Mouse (Mus musculus) right cerebral cortex, postnatal 25 days (tissue): ENCODE data around the gene Braf.

Source experiments
- DNase-seq: peaks from one replicate; pipeline ENCODE4 v3.0.0; 2022

The Braf gene

DNA sequence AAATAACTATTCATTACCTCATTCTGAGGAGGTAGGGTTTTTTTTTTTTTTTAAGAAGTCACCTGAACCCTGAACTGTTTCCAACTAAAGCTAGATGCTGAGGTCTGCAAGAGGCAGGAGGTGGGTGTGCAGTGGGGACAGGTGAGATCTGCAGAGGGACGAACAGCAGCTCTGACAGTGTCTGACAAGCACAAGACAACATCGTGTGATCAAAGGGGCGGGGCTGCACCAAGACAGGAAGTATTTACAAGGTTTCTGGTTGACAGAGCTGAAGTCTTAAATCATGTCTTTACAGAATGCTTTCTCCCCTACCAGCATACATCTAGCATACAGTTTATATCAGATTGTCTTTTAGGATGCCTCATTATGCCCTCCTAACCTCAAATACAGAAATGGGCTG lies 118.4 kb downstream of the Braf start:
- DNase-seq, result no peak

DNA sequence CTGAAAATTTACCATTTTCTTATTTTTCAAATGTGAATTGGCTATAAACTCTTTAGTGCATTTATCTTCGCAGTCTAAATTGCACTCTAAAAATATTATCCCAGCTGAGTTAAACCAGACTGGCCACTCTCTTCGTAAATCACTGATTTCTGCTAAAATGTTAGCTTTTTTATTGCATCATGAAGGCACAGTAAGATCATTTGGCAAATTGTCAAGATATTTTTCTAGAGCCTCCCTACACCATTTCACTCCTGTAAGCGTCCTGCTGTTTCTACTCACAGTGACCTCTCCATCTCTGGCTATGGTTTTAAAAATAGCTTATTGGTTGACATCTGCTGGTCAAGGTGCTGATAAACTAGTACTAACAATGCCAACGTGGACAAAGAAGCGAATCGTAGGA lies 119.2 kb downstream of the Braf start:
- no peak for DNase-seq

GRCm38 (mm10) chr6:39604565-39604964 lies 120.7 kb downstream of the Braf start:
- DNase-seq, result no peak

DNA sequence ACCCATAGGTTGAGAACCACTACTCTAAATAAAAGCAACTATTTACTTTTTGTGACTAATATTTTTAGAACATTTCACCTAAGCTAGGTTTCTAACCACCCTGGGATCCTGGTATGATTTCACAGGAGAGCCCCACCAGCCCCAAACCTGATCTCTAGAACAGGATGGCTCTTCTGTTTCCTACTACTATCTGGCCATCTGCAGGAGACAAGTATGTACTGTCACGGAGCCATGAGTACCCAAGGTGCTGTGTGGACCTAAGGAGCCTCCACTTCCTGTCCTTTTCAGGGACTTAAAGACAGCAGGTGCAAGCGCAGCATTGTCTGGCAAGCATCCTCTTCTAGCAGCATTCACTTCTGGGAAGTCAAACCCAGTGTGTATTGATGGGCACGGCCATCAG lies 123.4 kb downstream of the Braf start:
- DNase-seq, result no peak

GRCm38 (mm10) chr6:39600851-39601250 lies 124.4 kb downstream of the Braf start:
- DNase-seq, result no peak

DNA sequence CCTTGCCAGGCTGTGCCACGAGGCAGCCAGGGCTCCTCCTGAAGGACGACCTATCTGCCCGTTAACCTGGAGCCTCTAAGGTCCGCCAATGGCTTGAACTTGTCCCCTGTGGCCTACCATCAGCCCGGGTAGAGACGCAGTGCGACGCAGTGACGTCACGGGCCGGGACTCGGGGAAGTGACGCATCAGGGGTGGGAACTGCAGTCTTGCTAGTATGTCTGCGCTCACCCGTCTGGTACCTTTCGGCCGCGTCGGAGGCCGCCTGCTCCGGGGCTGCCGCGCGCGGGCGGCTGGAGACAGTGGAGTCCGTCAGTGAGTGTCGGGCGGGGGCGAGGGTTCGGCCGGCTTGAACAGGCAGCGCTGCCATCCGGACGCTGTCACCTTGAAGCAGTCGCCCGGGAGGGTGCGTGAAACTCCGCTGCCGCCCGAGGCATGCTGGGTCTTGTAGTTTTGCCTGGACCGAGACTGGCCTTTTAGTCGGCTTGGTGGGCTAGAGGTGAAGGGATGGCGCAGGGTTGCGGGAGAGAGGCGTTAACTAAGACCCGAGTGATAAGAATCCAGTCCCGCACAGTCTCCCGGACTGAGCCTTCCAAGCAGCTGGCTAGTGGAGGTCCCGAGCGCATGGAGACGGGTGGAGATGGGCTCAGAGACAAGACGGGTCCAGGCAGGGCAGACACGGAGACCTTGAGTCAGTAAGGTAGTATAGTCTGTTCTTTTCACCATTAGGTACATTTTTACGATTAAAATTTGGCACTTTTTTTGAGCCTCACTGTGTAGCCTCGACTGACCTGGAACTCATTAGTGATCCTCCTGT lies 132.7 kb downstream of the Braf start, which contains the start of gene Ndufb2:
Gene Ndufb2 (plus strand): TSS at position 174 of the 814 bp plus-strand sequence.
- peak; percentile 95 for DNase-seq

DNA sequence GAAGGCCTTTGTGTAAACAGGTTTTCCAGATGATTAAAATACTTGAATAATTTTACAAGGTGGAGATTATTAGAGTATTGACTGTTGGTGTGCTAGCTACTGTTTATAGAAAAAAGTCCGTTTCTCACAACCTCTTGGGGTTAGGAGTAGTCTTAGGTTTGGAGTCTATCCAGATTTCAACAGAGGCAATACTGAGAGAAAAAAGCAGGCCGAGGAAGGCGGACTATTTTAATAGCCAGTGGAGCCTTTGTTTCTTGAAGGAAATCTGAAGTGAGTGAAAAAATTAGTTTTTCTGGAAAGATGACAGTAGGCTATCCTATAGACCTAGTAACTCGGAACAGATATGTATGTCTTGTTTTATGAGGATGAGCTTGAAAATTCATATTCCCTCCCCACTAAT lies 133.8 kb downstream of the Braf start:
- no peak for DNase-seq

DNA sequence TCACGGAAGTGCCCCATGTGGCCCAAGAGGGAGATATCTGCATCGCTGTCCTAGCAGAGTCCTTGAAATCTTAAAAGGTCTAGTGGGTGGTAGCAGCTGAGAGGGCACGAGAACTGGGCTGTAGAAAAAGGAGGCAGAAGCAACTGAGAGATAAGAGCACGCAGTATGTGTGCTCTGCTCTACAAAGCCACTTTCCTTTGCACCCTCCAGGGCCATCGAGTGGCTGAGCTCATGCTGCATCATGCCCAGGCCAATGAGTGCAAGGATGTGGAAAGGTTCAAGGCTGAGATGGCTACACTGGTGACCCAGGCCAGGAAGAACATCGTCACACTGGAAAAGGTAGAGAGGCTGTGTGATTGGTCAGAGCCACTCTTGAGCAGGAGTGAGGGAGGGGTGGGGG lies 139.7 kb downstream of the Braf start, which contains the start of gene Gm42420:
Gene Gm42420 (plus strand): TSS at position 237 of the 400 bp plus-strand sequence.
- no peak for DNase-seq

GRCm38 (mm10) chr6:39581087-39581784 lies 144.0 kb downstream of the Braf start:
- DNase-seq, result no peak

DNA sequence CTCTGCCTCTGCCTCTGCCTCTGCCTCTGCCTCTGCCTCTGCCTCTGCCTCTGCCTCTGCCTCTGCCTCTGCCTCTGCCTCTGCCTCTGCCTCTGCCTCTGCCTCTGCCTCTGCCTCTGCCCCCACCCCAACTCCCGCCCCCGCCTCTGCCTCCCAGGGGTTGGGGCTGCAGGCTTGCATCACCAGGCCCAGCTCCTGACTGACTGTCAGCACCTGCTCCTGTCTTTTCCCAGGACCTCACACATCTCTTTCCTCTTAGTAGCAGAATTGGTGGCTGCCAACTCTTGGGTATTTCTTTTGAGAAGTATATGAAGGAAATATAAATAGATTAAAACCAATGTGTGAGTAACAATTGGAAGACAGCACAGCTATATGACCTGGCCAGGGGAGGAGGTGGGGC lies 144.7 kb downstream of the Braf start:
- DNase-seq, result no peak

- DNase-seq, result no peak
These were observed 145.7 kb downstream of the Braf start for GRCm38 (mm10) chr6:39579552-39579951.

GRCm38 (mm10) chr6:39574951-39575350 lies 150.3 kb downstream of the Braf start:
- DNase-seq, result no peak

GRCm38 (mm10) chr6:39574555-39574869 lies 150.8 kb downstream of the Braf start:
- no peak for DNase-seq

- peak; percentile 81 for DNase-seq
These were observed 151.3 kb downstream of the Braf start, which contains the start of gene Adck2 for GRCm38 (mm10) chr6:39573791-39574554. Gene Adck2 (plus strand): TSS chr6:39573873.

GRCm38 (mm10) chr6:39570426-39570825 lies 154.8 kb downstream of the Braf start:
- DNase-seq, result no peak

DNA sequence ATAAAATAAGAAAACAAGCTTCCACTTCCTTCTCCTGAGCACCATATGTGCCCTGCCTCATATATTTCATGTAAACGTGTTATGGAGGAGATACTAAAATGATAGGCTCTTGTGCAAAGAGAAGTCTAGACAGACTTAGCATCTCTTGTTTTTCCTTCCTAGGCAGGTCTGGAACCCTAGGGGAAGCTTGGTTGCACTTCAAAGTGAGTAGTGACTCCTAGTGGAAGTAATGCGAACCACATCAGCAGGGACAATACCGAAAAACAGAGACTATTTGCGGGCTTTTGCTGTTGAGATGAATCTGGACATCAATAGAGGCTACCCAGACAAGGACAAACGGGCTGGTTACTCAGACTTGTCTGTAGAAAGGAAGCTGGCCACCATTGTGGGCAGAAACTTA lies 157.7 kb downstream of the Braf start:
- no peak for DNase-seq

DNA sequence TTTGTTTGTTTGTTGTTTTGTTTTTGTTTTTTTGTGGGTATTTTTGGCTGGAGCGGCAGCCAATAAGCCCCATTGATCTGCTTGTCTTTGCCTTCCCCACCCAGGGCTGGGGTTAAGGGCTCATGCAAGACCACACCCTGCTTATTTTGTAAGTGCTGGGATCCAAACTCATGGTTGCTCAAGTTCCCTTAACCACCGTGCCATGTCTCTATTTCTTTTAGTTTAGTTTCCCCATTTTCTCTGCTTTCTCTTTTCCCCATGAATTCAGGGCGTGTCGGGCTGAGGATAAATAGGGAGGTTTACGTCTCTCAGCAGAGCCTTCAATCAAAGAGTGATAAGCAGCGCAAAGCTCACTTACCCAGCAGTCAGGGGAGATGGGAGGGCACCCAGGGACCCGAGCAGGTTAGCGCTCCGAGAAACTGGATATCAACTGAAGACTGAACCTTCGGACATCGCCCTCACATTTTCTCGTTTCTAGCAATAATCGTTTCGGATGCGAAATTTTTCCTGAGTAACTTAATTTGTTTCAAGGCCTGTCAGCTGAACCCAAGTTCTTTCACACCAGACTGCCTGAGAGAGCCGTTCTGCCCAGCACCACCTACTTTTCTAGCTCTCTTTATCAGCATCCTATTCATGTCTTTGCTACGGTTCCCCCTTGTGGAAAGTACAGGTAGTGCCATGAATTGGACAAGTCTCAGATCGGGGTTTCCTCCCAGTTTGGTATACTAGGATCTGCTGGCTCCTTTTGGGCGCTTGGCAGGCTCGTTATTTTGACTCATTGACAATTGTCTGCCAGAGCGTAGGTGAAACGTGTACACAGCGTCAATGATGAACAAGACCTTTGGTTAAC lies 162.9 kb downstream of the Braf start:
- peak; percentile 75 for DNase-seq

- DNase-seq, result no peak
These were observed 165.9 kb downstream of the Braf start for GRCm38 (mm10) chr6:39559276-39559939.

DNA sequence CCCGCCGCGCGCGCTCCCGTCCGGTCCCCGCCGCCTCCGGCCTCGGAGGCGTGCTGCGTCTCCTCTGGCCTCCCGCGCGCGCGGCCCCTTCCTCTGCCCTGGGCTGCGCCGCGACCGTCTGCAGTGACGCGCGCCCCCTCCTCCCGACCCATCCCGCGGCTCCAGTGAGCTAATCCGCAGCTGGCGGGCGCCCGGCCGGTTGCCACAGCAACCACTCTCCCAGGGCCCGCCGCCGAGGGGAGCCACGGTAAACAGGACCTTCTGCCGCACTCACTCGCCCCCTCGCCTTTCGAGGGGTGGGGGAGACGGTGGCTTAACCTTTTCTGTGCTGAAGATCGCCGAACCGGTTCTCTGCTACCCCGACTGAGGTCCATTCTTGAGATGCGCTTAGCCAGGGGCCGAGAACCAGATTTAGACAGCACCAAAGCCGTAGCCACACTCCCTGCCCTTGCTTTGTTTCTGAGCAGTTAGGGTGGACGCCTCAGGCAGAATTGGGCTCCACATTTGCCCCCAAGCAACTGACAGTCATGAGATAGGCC lies 167.5 kb downstream of the Braf start, which contains the start of gene Dennd2a:
Gene Dennd2a (minus strand): TSS at position 145 of the 539 bp plus-strand sequence.
- peak; percentile 86 for DNase-seq

GRCm38 (mm10) chr6:39556900-39557659 lies 168.2 kb downstream of the Braf start:
- peak; percentile 46 for DNase-seq

DNA sequence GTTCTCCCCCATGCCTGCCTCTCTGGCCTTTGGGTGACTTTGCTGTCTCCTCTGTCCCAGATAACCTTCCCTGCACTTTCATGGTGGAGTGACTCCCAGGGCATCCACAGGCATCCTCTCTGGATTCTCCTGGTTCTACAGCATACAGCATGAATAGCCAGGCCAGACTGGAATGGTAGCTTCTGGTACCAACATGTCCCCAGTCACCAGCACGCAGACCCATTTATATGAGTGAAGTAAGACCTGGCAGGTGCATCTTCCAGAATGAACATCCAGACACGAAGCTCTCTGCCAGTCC lies 169.7 kb downstream of the Braf start:
- DNase-seq, result no peak
